Mouse (Mus musculus): ENCODE data around the gene Cep295.
"Not testable (repeated sequence)": the region's sequence is repeated elsewhere in the genome, so short reads cannot be mapped to it uniquely, and the experiment has no call there.

Gene Cep295

GRCm38 (mm10) chr9:15306398-15307119, 51.0 kb downstream of the Cep295 start, which contains the start of gene 4931406C07Rik:
TSS of gene 4931406C07Rik (minus strand) at chr9:15306448.
- DNase-seq = no peak

GRCm38 (mm10) chr9:15305503-15306397, 51.8 kb downstream of the Cep295 start, which contains the start of gene Taf1d:
TSS of gene Taf1d (plus strand) at chr9:15306214.
- peak; percentile 99 for DNase-seq

GRCm38 (mm10) chr9:15302881-15303280, 54.7 kb downstream of the Cep295 start:
- no peak for DNase-seq

- DNase-seq = not testable (repeated sequence)
Observed at GRCm38 (mm10) chr9:15302006-15302405, 55.6 kb downstream of the Cep295 start.

- no peak for DNase-seq
Observed at GRCm38 (mm10) chr9:15301399-15301798, 56.2 kb downstream of the Cep295 start.

- DNase-seq = no peak
Observed at GRCm38 (mm10) chr9:15300056-15300455, 57.5 kb downstream of the Cep295 start.

- DNase-seq = no peak
Observed at GRCm38 (mm10) chr9:15298451-15298850, 59.1 kb downstream of the Cep295 start.

GRCm38 (mm10) chr9:15297112-15297511, 60.5 kb downstream of the Cep295 start:
- no peak for DNase-seq

- DNase-seq = no peak
Observed at GRCm38 (mm10) chr9:15289251-15289650, 68.3 kb downstream of the Cep295 start.

GRCm38 (mm10) chr9:15288402-15288801, 69.2 kb downstream of the Cep295 start:
- DNase-seq = no peak

- no peak for DNase-seq
Observed at GRCm38 (mm10) chr9:15287846-15288245, 69.7 kb downstream of the Cep295 start.

- peak; percentile 22 for DNase-seq
Observed at GRCm38 (mm10) chr9:15285443-15285842, 72.1 kb downstream of the Cep295 start.

- no peak for DNase-seq
Observed at GRCm38 (mm10) chr9:15280491-15280879, 77.1 kb downstream of the Cep295 start.

- peak; percentile 91 for DNase-seq
Observed at GRCm38 (mm10) chr9:15279649-15280490, 77.7 kb downstream of the Cep295 start, which contains the start of gene Med17. TSS of gene Med17 (minus strand) at chr9:15279931.

- DNase-seq = no peak
Observed at GRCm38 (mm10) chr9:15279139-15279648, 78.4 kb downstream of the Cep295 start.

- DNase-seq = no peak
Observed at GRCm38 (mm10) chr9:15278343-15278742, 79.2 kb downstream of the Cep295 start.

- no peak for DNase-seq
Observed at GRCm38 (mm10) chr9:15276855-15277254, 80.7 kb downstream of the Cep295 start.

- no peak for DNase-seq
Observed at GRCm38 (mm10) chr9:15273981-15274380, 83.6 kb downstream of the Cep295 start.

Measured in thymus, postnatal 25 days (tissue).